Mouse (Mus musculus) urinary bladder, adult 18-20 months (tissue): ENCODE results near the gene Ing1.

ENCODE experiments used
- DNase-seq, 2 experiments: peaks; one replicate each; pipeline ENCODE4 v3.0.0; 2022; ENCODE audit warnings: low spot score in 2 of 2, mixed read lengths in 2 of 2

Gene Ing1

DNA sequence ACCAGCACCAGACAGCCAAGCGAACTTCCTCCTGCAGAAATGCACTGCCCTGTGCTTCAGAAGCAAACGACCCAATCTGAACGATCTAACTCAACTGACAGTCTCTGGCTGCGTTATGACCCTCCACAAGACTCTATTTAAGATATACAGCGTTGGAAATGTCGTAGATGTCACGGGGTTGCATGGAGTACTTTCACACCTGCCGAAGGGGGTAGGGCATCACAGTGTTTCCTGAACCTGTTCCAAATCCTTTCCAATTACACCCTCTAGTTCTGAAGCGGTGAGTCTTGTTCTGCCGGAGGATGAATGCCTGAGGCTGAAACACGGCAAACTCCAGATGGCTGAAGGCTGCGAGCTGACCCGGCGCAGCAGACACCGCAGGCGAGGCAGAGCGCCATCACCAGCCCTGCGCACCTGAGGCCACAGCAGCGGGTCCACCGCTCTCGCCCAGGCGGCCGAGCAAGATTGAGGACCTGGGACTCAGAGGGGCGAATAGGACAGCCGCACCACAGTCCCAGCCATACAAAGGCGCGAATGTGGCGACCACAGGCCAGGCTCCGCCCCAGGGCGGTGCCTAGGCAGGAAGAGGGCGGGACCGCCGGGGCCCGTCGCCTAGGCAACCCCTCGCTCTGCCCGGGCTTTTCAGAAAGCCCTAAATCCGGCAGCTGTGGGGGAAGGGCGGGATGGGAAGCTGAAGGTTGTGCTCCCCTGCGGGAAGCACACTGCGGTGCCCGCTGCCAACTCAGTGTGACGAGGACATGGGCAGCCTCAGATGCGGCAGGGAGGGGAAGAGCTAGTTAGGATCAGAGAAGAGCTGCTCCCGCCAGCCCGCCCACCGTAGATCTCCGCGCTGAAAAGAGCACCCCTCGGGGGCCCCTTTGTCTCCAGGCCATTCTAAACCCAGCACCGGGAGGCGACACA is at the start of gene Ing1:
TSS of gene Ing1 (plus strand) at position 773 of the 921 bp plus-strand sequence.
- peak; percentile 90 to 91 for DNase-seq

DNA sequence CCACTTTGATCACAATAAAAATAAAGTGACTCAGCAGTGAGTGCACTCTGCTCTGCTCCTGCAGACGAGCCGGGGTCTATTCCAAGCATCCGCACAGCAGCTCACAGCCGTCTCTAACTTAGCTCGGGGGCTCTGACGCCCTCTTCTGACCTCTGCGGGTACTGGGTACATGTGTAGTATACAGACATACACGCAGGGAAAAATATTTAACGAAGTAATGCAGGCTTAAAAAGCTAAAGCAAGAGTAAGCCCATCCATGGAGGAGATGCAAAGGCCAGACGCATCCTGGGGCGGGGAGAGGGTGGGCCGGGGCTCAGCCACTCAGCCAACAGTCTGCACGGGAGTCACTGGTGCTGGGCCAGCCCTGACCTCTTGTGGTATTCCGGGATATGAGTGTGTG is 49.3 kb upstream of the Ing1 start:
- DNase-seq = no peak

DNA sequence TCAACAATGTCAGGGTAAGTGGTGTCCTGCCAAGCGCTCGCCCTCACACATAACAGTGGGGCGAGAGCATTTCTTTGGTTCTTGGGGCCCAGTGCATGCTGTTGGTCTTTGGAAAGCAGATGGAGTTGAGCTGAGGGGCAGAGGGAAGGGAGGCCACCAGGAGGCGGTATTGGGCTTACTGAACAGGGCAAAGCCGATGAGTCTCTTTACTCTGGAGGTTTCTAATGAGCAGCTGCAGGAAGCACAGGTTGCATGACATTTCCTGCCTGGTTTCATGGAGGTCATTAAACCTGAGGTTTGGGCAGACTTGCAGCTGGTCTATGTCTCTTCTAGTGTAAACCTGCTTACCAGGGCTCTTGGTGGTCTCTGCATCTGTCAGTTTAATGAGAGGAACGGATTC is 48.6 kb upstream of the Ing1 start:
- DNase-seq = no peak

GRCm38 (mm10) chr8:11508880-11509279 is 46.5 kb upstream of the Ing1 start:
- DNase-seq = no peak

- DNase-seq = no peak
Observed at GRCm38 (mm10) chr8:11510971-11511370, 44.4 kb upstream of the Ing1 start.

- no peak for DNase-seq
Observed at GRCm38 (mm10) chr8:11512711-11513110, 42.7 kb upstream of the Ing1 start.

DNA sequence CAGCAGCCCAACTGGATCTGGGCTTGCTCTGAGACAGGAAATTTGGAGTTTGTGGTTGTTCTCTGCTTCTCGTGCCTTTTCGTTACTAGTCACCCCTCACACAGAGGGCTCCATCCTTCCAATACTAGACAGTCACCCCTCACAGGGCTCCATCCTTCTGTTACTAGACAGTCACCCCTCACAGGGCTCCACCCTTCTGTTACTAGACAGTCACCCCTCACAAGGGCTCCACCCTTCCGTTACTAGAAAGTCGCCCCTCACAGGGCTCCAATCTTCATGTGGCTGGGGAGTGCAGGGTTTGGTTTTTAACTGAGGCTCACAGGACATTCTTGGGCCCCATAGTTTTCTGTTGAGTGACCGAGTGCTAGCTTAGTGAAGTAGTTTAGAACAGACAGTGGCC is 42.1 kb upstream of the Ing1 start:
- no peak for DNase-seq

DNA sequence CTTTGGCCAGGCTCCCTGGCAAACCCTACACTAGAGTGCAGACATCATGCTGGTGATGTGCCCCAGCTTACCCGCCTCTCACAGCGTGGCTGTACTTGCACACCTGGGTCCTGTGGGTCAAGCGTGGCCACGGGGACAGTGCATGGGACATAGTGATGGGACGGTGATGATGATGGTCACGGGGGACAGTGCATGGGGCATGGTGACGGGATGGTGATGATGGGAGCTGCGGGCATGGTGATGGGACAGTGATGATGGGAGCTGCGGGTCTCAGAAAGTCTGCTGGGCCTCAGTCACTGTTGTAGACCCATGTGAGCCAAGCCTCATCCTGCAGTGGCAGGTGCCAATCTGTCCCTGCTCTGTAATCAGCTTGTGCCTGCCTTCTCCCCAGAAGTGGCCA is 39.1 kb upstream of the Ing1 start:
- DNase-seq = no peak

DNA sequence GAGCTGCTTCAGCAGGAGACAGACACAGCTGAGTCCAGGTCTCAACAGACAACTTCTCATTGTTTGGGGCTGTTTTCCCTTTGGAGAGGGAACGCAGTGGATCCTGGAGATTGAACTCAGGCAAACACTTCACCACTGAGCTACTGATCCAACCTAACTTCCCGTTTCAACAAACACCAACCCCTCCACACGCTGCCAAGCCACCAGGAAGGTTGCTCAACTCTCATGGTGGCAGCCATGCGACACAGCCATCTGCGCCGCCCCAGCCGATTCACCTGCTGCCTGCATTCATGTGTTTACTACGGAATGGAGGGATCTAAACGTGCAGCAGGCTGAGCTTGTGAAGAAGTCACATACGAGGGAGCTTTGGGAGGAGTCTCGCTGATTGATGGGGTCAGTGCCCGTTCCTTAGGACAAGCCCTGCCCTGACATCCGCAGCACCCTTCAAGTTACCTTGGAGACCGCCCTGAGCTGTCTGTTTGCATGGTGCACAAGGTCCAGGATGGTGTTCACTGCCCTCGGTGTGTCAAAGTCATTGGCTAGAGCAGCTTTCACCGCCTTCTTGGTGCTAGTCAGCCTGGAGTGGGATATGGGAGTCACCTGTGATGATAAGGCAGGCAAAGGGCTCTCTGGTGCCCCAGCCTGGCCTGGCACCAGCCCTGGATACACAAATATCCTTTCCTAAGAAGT is 37.9 kb upstream of the Ing1 start:
- DNase-seq = no peak

GRCm38 (mm10) chr8:11518056-11518396 is 37.3 kb upstream of the Ing1 start:
- no peak for DNase-seq

DNA sequence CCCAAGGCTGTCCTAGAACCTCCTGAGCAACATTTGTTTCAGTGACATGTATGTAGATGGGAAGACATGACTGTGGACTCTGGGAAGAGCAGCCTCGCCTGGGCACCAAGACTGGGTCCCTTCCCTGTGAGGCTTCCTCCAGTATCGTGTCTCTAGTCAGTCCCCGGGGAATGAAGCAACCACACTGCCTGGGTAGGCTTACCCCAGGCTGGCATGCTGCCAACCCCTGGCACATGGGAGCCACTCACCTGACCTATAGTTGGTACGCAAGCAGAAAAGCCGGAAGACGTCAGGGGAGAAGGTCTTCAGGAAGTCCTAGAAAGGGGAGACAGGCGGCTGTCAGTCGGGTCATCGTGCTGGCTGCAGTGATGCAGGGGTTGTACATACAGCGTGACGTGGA is 36.7 kb upstream of the Ing1 start:
- no peak for DNase-seq

DNA sequence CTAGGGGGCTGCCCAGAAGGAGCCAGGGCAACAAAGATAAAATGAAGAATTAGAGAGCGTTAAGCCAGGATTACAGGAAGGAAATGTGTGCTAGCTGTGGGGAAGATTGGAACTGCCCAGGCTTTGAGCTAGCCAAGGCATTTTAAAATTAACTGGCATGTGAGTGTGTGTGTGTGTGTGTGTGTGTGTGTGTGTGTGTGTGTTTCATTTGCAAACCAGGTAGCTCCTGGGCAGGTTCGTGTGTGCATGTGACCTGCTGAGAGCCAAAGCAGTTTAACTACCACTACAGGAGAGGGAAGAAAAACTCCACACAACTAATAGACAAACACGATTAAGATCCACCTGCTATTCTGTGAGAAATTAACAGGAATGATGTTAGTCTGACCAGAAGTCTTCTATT is 32.0 kb upstream of the Ing1 start:
- no peak for DNase-seq

- DNase-seq = no peak
Observed at GRCm38 (mm10) chr8:11530155-11530770, 25.1 kb upstream of the Ing1 start.

DNA sequence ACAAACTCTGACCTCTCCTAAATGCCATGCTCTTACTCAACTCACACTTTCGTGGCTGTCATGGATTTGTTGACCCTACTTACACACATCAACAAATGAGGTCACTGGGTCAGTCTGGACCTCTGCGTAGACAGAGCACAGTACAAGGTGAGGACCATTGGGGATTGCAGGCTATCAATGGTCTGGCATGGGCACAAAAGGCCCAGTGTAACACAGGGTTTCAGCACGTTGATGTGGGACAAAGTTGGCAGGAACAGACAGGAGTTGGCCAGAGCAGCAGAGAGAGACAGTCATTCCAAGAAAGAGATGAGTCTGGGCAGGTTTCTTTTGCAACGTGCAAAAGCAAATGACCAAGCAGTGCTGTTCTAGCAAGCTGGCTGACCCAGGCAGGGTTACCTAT is 24.5 kb upstream of the Ing1 start:
- DNase-seq = no peak

DNA sequence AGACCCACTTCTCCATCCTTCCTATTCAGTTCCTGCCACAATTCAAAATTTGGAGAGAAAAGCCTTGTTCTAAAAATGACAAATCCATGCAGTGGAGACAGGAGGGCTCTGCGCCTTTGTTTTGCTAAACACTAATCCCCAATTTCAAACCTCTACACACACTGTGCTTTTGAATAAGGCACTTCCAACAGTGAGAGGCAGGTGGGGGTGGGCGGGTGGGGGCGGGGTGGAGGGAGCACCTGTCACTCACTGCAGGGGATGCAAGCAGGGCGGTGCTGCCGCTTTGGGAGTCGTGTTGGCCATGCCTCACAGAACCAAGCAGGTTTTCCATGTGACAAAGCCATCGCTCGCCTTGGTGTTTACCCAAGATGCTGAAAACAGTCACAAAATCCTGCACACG is 20.9 kb upstream of the Ing1 start:
- DNase-seq = no peak

DNA sequence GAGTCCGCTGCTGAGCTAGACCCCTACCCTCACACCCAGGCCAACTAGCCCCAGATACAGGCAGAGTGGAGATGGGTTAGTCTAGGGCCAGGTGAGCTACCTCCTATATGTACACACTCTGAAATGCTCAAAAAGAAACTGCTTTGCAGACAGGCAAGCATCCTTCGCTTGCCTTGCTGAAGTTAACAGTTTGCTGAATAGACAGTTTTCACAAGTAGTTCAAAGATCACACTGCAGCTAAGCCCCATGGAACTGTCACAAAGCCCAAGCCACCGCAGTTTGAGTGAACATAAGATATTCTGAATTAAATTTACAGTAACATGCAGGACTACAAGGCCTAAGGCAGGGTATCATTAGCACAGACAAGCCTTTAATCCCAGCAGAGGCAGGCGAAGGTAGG is 16.3 kb upstream of the Ing1 start:
- DNase-seq = no peak

DNA sequence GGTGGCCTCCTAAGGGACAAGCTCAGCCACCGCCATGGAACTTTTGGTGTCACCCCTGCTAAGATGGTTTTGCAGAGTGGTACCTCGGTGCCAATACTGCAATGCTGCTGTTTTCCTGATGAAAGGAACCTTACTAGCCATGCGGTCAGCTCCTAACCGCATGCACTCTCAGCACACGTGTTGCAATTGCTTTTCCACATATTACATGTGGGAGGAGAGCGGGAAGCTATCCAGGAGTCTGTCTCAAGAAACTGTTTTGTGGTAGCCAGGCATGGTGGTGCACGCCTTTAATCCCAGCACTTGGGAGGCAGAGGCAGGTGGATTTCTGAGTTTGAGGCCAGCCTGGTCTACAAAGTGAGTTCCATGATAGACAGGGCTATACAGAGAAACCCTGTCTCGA is 15.2 kb upstream of the Ing1 start:
- DNase-seq = no peak

GRCm38 (mm10) chr8:11542031-11542430 is 13.3 kb upstream of the Ing1 start:
- DNase-seq = no peak

- DNase-seq = no peak
Observed at GRCm38 (mm10) chr8:11542866-11543265, 12.5 kb upstream of the Ing1 start.

GRCm38 (mm10) chr8:11544386-11544785 is 11.0 kb upstream of the Ing1 start:
- DNase-seq = peak in 1 of 2 experiments; percentile 15

GRCm38 (mm10) chr8:11547063-11547462 is 8.3 kb upstream of the Ing1 start:
- DNase-seq = no peak

GRCm38 (mm10) chr8:11549706-11550105 is 5.7 kb upstream of the Ing1 start:
- DNase-seq = no peak
